Mouse (Mus musculus) small intestine, adult 10 weeks (tissue): ENCODE data around the gene Vps51. TPM values are rescaled to one million over a fixed set of nuclear protein-coding genes. Genes with fewer than 3 reads are reported as not detected.

Source experiments
- polyA plus RNA-seq: library from polyadenylated mRNA; stranded (reverse); fragments of 350-450 nt; fragmentation: Illumina TruSeq; extraction: RNeasy Lipid Tissue Mini Kit (QIAGEN cat#74804); gene quantifications from one replicate; pipeline ENCODE4 v1.2.3, GENCODE M21; 2014; ENCODE audit warnings: low replicate concordance

The Vps51 gene
- polyA plus RNA-seq, result 9.3 TPM

DNA sequence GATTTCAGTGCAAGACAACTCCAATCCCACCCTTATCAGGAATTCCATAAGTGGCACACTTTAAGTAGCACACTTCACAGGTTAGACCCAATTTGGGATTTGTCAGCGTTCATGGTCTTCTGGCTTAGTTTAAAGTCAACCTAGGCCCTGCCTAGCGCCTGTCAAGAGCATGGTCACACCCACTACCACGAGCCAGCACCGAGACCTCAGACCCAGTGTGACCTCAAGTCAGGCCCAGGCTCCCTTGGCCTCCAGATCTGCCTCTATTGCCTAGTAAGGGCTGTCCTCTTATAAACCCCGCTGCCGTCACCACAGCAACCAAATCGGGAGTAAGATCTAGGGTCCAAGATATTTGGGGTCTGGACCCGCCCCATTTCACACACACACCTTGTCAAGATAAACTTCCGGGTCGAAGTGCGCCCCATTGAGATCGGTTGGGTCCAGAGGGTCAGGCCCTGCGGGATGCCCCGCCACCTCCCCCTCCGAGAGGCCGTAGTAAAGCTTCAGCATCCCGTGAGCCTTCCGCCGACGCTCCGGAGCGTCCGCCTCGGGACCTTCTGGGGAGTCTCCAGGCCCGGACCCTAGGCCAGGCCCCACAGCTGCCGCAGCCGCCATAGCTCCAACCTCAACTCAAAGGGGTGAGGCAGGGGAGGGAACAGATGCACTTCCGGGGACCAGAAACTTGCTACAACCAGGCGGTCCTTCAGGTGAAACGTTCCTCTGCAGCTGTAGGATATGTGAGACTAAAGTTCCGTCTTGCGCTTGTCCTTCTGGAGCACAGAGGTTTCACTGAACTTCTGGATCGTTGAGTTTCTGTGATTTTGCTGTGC, at the start of gene Vps51:
TSS of gene Vps51 (minus strand) at position 668 of the 830 bp plus-strand sequence.

DNA sequence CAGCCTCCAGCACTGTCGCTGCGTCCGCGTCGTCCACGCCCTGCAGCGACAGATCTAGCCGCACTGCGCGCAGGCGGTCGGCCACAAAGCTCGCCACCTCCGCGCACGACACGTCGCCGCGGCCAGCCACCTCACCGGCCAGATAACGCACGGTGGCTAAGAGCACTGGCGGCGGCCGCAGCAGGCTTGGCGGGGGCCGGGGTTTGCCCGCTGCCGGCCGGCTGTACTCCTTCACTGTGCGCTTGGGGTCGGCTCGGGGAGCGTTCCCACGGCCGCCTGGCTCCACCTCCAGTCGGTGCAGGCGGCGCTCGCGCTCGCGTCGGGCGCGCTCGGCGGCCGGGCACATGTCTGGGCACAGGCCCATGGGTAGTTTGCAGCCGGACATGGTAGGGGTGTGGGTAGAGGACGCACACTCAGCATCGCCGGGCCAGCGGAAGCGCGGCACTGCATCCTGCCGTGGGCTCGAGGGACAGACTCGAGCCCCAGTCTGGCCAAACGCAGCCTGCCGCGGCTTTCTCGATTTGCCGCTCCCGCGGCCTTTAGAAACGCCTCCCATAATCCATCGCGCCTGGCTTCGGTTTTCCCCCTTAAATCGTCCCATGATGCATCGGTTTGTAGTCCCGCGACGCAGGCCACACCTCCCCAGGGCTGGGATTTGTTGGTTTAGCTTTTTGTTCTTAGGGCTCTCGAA, 41.1 kb upstream of the Vps51 start, which contains the start of gene Sac3d1:
TSS of gene Sac3d1 (minus strand) at position 665 of the 691 bp plus-strand sequence.

DNA sequence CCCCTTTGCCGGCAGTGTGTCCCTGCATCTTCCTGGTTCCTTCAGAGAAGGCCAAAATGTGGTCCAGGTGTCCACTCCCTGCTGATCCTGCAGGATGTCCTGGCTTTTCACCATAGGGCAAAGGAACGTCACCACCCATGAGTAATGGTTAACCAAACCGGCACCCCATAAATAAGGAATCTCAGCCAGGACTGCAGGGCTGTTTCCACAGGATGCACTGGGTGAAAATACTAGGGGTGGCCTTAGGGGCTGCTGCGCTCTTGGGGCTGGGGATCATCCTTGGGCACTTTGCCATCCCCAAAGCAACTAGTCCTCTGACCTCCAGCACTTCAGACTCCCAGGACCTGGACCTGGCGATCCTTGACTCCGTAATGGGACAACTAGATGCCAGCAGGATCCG, 28.6 kb upstream of the Vps51 start, which contains the start of gene Naaladl1:
TSS of gene Naaladl1 (plus strand) at position 197 of the 400 bp plus-strand sequence.

DNA sequence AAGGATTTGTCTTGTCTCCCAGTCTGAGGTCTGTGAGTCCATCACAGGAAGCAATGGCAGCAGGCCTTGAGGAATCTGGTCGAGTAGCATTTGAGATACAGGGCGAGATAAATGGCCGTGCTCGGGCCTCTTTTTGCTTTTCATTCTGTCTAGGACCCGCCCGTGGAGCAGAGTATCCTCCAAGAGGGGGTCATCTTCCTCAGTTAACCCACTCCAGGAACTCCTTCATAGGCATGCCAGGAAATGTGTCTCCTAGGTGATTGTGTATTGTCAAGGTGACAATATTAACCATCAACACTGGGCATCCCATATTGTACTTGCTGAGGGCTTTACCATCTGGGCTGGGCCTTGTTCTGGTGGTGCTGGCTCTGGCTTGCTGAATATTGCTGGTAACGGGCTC, 17.1 kb upstream of the Vps51 start, which contains the start of gene AC131692.1:
TSS of gene AC131692.1 (plus strand) at position 301 of the 400 bp plus-strand sequence.

DNA sequence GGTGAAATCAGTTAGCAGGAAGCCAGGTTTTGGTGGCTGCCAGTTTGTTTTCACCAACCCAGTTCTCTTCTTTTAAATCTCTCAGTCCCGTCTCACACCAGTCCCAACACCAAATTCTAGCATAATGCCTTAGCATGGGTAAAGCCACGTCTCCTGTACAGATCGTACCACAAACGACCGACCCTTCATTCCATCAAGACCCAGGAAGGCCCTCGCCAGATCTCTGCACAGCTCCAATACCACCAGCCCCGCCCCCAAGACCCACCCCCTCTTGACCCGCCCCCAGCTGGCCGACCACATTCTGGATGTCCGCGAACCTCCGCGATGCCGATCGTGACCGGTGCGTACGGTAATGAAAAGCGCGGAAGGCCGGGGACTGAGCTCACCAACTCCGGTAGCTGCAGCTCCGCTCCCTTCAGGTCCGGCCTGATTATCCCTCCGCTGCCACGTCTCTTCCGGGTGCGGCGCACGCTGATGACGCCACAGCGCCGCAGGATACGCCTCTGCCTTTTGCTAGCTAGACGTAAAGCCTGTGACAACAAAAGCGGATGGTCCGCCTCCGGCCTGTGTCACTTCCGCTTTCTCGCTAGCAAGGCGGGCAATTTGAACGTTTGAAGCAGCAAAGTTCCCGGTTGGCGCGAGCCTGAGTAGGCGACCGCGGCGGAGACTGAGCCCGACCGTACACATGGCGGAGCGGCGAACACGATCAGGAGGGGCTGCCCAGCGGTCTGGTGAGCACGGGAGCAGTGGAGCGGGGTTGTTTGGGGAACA, 7.6 kb upstream of the Vps51 start, which contains the start of the genes Zfpl1 and Cdca5:
TSS of gene Zfpl1 (minus strand) at position 479 of the 771 bp plus-strand sequence.
TSS of gene Cdca5 (plus strand) at position 506 of the 771 bp plus-strand sequence.

DNA sequence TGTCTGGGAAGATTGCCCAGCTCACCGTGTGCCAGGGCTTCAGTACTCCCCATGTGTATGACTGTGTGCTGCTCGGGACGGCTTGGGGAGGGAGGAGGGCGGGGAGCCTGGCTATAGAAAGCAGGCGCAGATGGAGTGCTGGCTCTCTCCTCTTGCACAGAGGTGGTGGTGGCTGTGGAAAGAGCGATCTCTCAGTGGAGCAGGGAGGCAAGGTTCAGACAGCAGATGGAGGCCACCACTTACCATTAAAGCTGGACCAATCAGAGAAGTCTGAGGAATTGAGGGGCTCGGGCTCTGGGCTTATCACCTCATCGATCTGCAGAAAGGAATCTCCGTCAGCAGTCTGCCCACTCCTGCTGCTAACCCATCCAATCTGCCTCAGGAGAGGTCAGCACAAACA, 5.1 kb upstream of the Vps51 start, which contains the start of gene Gm28374:
TSS of gene Gm28374 (minus strand) at position 101 of the 400 bp plus-strand sequence.

DNA sequence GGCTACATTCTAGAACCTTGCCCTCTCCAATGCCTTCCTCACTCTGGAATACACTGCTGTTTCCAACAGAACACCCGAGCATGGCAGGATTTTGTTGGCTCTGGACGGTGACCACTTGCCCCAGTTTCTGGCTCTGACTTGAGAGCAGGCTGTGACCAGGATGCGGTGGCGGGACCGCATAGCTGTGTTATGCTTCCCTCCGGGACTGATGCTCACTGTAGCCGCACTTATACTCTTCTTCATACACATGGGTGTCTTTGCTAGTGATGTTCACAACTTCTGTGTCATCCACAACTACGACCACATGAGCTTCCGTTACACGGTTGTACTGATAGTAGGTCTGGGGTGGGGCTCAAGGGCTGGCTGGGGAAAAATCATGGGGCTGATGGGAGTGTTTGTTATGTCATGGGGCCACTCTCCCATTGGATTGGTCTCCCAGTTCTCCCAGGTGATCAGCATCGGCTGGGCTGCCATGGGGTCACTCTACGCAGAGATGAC, 3.0 kb upstream of the Vps51 start, which contains the start of gene Tmem262:
TSS of gene Tmem262 (plus strand) at position 51 of the 498 bp plus-strand sequence.

DNA sequence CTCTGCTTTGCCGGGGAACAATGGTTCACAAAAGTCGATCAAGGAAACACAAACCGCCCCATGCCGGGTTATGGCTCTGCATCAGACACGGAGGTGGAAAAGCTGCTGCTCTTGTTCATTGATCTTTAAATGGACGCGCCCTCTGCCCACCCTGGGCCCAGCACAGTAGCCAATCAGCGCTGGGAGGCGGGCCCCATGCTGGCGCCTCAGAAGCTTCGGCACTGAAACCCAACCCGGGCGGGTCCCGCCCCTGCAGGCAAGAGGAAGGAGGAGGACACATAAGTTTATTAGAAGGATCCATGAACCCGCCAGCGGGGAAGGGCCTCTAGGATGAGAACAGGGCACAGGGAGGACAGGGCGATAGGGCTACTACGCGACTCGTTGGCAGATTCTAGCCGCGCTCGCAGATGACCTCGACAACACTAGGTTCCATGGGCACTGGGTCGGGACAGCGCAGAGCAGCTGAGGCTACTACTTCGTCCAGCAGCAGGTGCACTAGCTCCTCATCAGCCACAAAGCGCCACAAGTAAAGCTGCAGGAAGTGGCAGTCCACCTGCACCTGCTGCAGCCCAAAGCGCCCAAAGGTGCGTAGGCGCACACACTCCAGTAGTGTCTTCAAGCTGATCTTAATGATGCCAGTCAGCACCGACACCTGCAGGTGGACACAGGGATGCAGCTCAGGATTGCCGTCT, 9.2 kb downstream of the Vps51 start, which contains the start of gene Tm7sf2:
TSS of gene Tm7sf2 (minus strand) at position 650 of the 692 bp plus-strand sequence.

DNA sequence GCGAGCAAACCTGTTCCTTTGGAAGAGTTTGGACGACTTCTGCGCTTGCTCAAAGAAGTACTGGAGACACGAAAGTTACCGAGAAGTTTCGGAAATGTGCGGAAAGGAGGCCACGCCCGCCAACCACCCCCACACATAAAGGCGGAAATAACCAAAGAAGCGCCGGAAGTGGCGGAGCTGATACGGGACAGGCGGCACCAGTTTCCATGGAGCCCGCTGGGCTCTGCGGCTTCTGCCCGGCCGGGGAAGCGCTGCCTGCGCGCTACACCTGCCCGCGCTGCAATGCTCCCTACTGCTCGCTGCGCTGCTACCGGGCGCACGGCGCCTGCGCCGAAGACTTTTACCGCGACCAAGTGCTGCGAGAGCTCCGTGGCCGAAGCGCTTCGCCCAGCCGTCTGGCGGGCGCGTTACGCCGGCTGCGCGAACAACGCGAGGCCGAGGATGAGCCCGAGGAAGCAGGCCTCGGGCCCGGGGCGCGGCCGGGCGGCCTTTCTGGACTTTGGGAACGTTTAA, 16.0 kb downstream of the Vps51 start, which contains the start of gene Znhit2:
TSS of gene Znhit2 (plus strand) at position 172 of the 513 bp plus-strand sequence.

DNA sequence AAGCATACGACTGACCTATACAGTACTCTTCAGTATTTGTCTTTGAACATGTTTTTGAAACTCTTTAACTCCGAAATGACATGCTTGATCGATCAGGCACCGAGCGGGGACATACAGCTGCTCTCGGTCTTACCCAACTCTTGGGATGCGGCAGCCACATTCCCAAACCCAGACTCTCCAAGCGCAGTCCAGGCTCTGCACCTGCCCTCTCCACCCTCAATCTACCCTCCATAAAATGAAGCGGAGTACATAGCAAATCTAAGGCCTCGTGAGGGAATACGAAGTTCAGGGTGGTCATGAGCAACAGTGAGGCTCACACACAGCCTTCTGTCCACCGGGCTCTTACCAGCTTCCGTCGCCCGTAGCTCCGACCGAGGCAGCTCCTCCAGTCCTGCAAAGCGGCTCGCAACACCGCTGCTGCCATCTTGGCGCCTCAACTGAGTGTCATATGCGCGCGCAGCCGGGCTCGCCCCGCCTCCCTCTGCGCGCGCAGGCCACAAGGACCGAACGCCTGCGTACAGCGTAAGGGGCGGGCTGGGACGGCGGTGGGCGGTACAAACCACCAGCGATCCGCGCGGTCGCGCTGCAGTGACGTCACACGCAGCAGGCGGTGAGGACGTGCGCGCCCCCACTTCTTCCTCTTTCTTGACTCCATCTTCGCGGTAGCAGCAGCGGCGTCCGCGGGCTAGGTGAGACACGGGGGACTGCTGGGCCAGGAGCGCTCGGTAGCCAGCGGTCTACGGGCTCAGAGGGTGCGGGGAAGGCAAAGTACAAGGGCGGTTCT, 19.5 kb downstream of the Vps51 start, which contains the start of the genes Mrpl49 and Fau:
TSS of gene Mrpl49 (minus strand) at position 473 of the 784 bp plus-strand sequence.
TSS of gene Fau (plus strand) at position 532 of the 784 bp plus-strand sequence.

DNA sequence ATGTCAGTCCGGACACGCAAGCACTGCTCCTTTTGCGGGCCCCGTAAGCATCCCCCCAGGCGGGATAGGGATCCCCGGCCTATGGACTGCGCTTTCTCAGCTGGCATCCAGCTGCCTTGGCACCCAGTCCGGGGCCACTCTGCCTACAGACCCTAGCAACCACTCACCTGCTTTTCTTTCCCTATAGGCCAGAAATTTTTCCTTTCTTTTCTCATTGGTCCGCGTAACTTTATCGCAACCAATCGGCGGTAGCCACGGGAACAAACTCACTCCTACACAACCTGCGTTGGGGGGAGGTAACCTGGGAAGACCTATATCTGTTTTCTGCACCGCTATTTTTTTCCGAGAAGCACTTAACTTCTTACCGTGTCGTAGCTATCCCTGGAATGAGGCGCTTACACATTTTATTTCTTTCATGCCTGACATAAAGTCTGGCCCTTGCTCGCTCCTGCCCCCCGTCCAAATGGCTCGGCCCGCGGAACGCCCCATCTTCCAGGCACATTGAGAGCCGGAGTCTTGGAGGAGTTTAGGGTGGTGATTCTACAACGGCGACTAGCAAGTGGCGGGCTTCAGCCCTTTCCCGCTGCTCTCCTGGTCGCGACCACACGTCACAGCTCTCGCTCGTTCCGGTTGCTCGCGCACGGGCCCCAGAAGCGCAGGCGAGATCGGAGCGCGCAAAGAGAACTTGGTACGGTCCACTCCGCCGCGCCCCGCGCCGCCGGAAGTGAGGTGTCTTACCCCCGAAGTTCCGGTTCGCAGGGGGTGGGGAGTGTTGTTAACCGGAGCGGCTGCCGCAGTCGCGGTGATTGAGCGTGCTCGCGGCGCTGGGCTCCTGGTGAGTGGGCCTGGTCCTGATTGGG, 30.5 kb downstream of the Vps51 start, which contains the start of gene Syvn1:
TSS of gene Syvn1 (plus strand) at position 283 of the 860 bp plus-strand sequence.

Other genes starting within 250 kb of the Vps51 start
- 6.4 TPM for gene Frmd8, start 202.0 kb downstream of the Vps51 start, polyA plus RNA-seq
- 29.7 TPM for gene Slc25a45, start 199.4 kb downstream of the Vps51 start, polyA plus RNA-seq
- 0.97 TPM for gene Tigd3, start 183.1 kb downstream of the Vps51 start, polyA plus RNA-seq
- 8.6 TPM for gene Dpf2, start 164.2 kb downstream of the Vps51 start, polyA plus RNA-seq
- 2.5 TPM for gene Cdc42ep2, start 152.4 kb downstream of the Vps51 start, polyA plus RNA-seq
- gene Pola2, start 113.0 kb downstream of the Vps51 start, polyA plus RNA-seq, result 4.1 TPM
- not detected for gene Slc22a20, start 91.1 kb downstream of the Vps51 start, polyA plus RNA-seq
- 1.9 TPM for gene Capn1, start 61.3 kb downstream of the Vps51 start, polyA plus RNA-seq
- 0.97 TPM for gene Syvn1, start 30.7 kb downstream of the Vps51 start, polyA plus RNA-seq
- gene Mrpl49, start 19.4 kb downstream of the Vps51 start, polyA plus RNA-seq, result 21.3 TPM
- 4.9 TPM for gene Fau, start 19.4 kb downstream of the Vps51 start, polyA plus RNA-seq
- not detected for gene Znhit2, start 16.0 kb downstream of the Vps51 start, polyA plus RNA-seq
- gene Tm7sf2, start 8.9 kb downstream of the Vps51 start, polyA plus RNA-seq, result 0.97 TPM
- not detected for gene Tmem262, start 2.8 kb upstream of the Vps51 start, polyA plus RNA-seq
- not detected for gene Gm28374, start 5.0 kb upstream of the Vps51 start, polyA plus RNA-seq
- not detected for gene Zfpl1, start 7.7 kb upstream of the Vps51 start, polyA plus RNA-seq
- gene Cdca5, start 7.8 kb upstream of the Vps51 start, polyA plus RNA-seq, result 2.1 TPM
- not detected for gene AC131692.1, start 17.2 kb upstream of the Vps51 start, polyA plus RNA-seq
- 3.8 TPM for gene Naaladl1, start 28.6 kb upstream of the Vps51 start, polyA plus RNA-seq
- not detected for gene Sac3d1, start 41.4 kb upstream of the Vps51 start, polyA plus RNA-seq
- gene Snx15, start 51.1 kb upstream of the Vps51 start, polyA plus RNA-seq, result 4.0 TPM
- gene Batf2, start 63.8 kb upstream of the Vps51 start, polyA plus RNA-seq, result 0.41 TPM
- 1.0 TPM for gene Arl2, start 64.3 kb upstream of the Vps51 start, polyA plus RNA-seq
- 0.37 TPM for gene Majin, start 107.2 kb upstream of the Vps51 start, polyA plus RNA-seq
- gene Gpha2, start 149.1 kb upstream of the Vps51 start, polyA plus RNA-seq, result not detected
- 0.30 TPM for gene Ppp2r5b, start 158.6 kb upstream of the Vps51 start, polyA plus RNA-seq
- gene Atg2a, start 164.4 kb upstream of the Vps51 start, polyA plus RNA-seq, result 0.07 TPM
- 22.8 TPM for gene Ehd1, start 199.5 kb upstream of the Vps51 start, polyA plus RNA-seq
- gene Cdc42bpg, start 229.2 kb upstream of the Vps51 start, polyA plus RNA-seq, result 4.0 TPM